Mouse (Mus musculus): ENCODE measurements around the gene Sigirr.

- TF ChIP-seq POLR2A (IDR thresholded peaks at IDR 0.05; ENCODE audit: extremely low read depth, insufficient read depth, low read length) (no peak), CTCF (IDR thresholded peaks at IDR 0.05; ENCODE audit: extremely low read depth, insufficient read depth, low read length) (no peak)
Observed at GRCm38 (mm10) chr7:141094487-141095205, 5.7 kb downstream of the Sigirr start.

All from cortical plate, adult 2 months (tissue).